Mouse (Mus musculus) liver, adult 2 months (tissue): Measurements from ENCODE around the gene Gla.

Experiments
- CTCF ChIP-seq: fragments of 200-500 bp; IDR thresholded peaks from 2 replicates; pipeline ENCODE4 v1.5.1; 2011; ENCODE audit warnings: low read depth, low read length, control low read depth
- POLR2A ChIP-seq: fragments of 200-500 bp; IDR thresholded peaks from 2 replicates; pipeline ENCODE4 v1.6.1; 2011; ENCODE audit warnings: low read length, control low read depth; ENCODE audit not compliant: insufficient read depth; ENCODE audit errors: extremely low read depth

- TF ChIP-seq CTCF (0 out of 2 replicates have a peak, but pooled peaks have one; percentile 12), POLR2A (no peak)
These were observed 47.2 kb upstream of the Gla start for GRCm38 (mm10) chrX:134648031-134648692.
